Mouse (Mus musculus) kidney, adult 2 months (tissue): ENCODE data around the gene Il12b.

Experiments
- CTCF ChIP-seq: fragments of 200-500 bp; conservative IDR thresholded peaks from 2 replicates; pipeline ENCODE4 v1.5.1; 2011; ENCODE audit warnings: low read depth, mild to moderate bottlenecking, control low read depth, low read length, moderate library complexity, mixed read lengths; ENCODE audit not compliant: insufficient read depth, insufficient read length
- POLR2A ChIP-seq: fragments of 200-500 bp; IDR thresholded peaks from one replicate; pipeline ENCODE4 v1.6.1; 2011; ENCODE audit warnings: low read depth, low read length, control low read depth

DNA sequence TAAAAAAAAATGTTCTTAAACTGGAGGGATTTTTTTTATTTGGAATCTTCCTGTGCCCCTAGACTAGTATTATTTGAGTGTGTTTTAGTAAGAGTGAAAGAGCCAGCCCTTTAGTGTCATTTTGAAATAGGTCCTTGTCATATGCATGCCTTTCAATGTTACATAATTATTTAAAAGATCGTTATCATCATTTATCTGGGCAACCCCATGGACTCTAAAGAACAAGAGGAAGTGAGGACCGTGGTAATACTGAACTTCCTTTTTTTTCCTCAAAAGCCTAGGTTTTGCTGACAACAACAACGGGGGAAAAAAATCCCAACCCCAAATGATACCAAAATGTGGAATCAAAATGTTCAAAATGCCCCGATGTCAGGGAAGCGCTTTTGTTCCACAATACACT, 22.0 kb upstream of the Il12b start:
- no peak for TF ChIP-seq CTCF
- TF ChIP-seq POLR2A = no peak
